Mouse (Mus musculus) embryonic facial prominence, embryonic 15.5 days (tissue): ENCODE measurements at regions not wholly inside any gene's neighbourhood (a gene's known extent, or its start where the extent isn't known, plus 50 kb on each side); places are given as distances from the start of the nearest gene placed in this dataset.
A peak's percentile ranks its signal among the peaks of the same experiment; 100 is the strongest.

Experiments used
- ATAC-seq: fragments of 200-750 bp; cut with Nextera tagmentation; 2 replicates; pipeline ENCODE4 v1.8.0; 2017; ENCODE audit warnings: low read depth, moderate TSS enrichment; ENCODE audit not compliant: insufficient number of reproducible peaks, low FRiP score, low TSS enrichment
- H3K27ac ChIP-seq: fragments of 300-500 bp; sonication (generic); replicated peaks from 2 replicates; pipeline ENCODE4 v1.5.1; 2015; ENCODE audit warnings: mild to moderate bottlenecking, inconsistent platforms
- H3K27me3 ChIP-seq: fragments of 300-500 bp; sonication (generic); 2 replicates; pipeline ENCODE4 v1.6.1; 2015; ENCODE audit warnings: inconsistent platforms
- H3K36me3 ChIP-seq: fragments of 300-500 bp; sonication (generic); 2 replicates; pipeline ENCODE4 v1.6.1; 2015; ENCODE audit warnings: mild to moderate bottlenecking, inconsistent platforms
- H3K4me1 ChIP-seq: fragments of 300-500 bp; sonication (generic); 2 replicates; pipeline ENCODE4 v1.6.1; 2015; ENCODE audit warnings: inconsistent platforms
- H3K4me2 ChIP-seq: fragments of 300-500 bp; sonication (generic); replicated peaks from 2 replicates; pipeline ENCODE4 v1.6.1; 2015; ENCODE audit warnings: mild to moderate bottlenecking, inconsistent platforms
- H3K4me3 ChIP-seq: fragments of 300-500 bp; sonication (generic); replicated peaks from 2 replicates; pipeline ENCODE4 v1.5.1; 2015; ENCODE audit warnings: mild to moderate bottlenecking, inconsistent platforms
- H3K9ac ChIP-seq: fragments of 300-500 bp; sonication (generic); 2 replicates; pipeline ENCODE4 v1.6.1; 2015; ENCODE audit warnings: inconsistent platforms
- H3K9me3 ChIP-seq: fragments of 300-500 bp; sonication (generic); replicated peaks from 2 replicates; pipeline ENCODE4 v1.6.1; 2016; ENCODE audit warnings: inconsistent platforms
- WGBS: fragments of 180-500 bp; shearing (Covaris S2); methylation state at CpG from one replicate; pipeline ENCODE4 v1.1.7; 2015; 5-methylcytosine and 5-hydroxymethylcytosine counted together

GRCm38 (mm10) chr11:8065086-8065485, 599.2 kb downstream of the Tns3 start:
- Histone ChIP-seq H3K9me3 (no peaks in the 10 kb centered on the region), H3K9ac (no peak overlapping the region), H3K4me3 (no peak overlapping the region), H3K4me1 (peaks cover 2% of the 10 kb centered on the region; the same call in 1 of the 2 replicates), H3K36me3 (no peaks in the 10 kb centered on the region), H3K27ac (no peak overlapping the region), H3K27me3 (no peaks in the 10 kb centered on the region), H3K4me2 (no peak overlapping the region)
- ATAC-seq = no peak
- WGBS = 90% methylated on average over 1 of the region's 1 CpGs

- no peaks in the 10 kb centered on the region for H3K9me3 ChIP-seq
- H3K27me3 ChIP-seq = no peaks in the 10 kb centered on the region
- no peak overlapping the region for H3K4me3 ChIP-seq
- no peaks in the 10 kb centered on the region for H3K4me1 ChIP-seq
- ATAC-seq = no peak
- no peak overlapping the region for H3K9ac ChIP-seq
- no peaks in the 10 kb centered on the region for H3K36me3 ChIP-seq
- H3K27ac ChIP-seq = no peak overlapping the region
- no peak overlapping the region for H3K4me2 ChIP-seq
- WGBS = 75% methylated on average over 3 of the region's 3 CpGs
These were observed 602.3 kb downstream of the Tns3 start for GRCm38 (mm10) chr11:8061989-8062388.

GRCm38 (mm10) chr11:8061573-8061972, 602.8 kb downstream of the Tns3 start:
- Histone ChIP-seq H3K36me3 (no peaks in the 10 kb centered on the region), H3K9me3 (no peaks in the 10 kb centered on the region), H3K4me2 (no peak overlapping the region), H3K27me3 (no peaks in the 10 kb centered on the region), H3K4me3 (no peak overlapping the region), H3K9ac (no peak overlapping the region), H3K27ac (no peak overlapping the region), H3K4me1 (no peaks in the 10 kb centered on the region)
- WGBS = 85% methylated on average over 3 of the region's 3 CpGs
- no peak for ATAC-seq

- Histone ChIP-seq H3K4me3 (no peak overlapping the region), H3K4me2 (no peak overlapping the region), H3K27ac (no peak overlapping the region), H3K9me3 (no peaks in the 10 kb centered on the region), H3K36me3 (no peaks in the 10 kb centered on the region), H3K4me1 (0 out of 2 replicates have a peak, but pooled peaks cover 3% of the 10 kb centered on the region), H3K9ac (no peak overlapping the region), H3K27me3 (no peaks in the 10 kb centered on the region)
- no peak for ATAC-seq
- 51% methylated on average over 4 of the region's 4 CpGs for WGBS
These were observed 612.8 kb downstream of the Tns3 start for GRCm38 (mm10) chr11:8051499-8051898.

- 80% methylated on average over 3 of the region's 3 CpGs for WGBS
- no peaks in the 10 kb centered on the region for H3K27me3 ChIP-seq
- H3K9ac ChIP-seq = no peak overlapping the region
- no peak for ATAC-seq
- no peaks in the 10 kb centered on the region for H3K9me3 ChIP-seq
- no peak overlapping the region for H3K4me2 ChIP-seq
- H3K4me1 ChIP-seq = no peaks in the 10 kb centered on the region
- H3K36me3 ChIP-seq = no peaks in the 10 kb centered on the region
- no peak overlapping the region for H3K27ac ChIP-seq
- H3K4me3 ChIP-seq = no peak overlapping the region
These were observed 619.2 kb downstream of the Tns3 start for GRCm38 (mm10) chr11:8045086-8045485.

GRCm38 (mm10) chr11:8030119-8030518, 634.2 kb downstream of the Tns3 start:
- Histone ChIP-seq H3K4me2 (no peak overlapping the region), H3K9me3 (no peaks in the 10 kb centered on the region), H3K27me3 (no peaks in the 10 kb centered on the region), H3K4me3 (no peak overlapping the region), H3K9ac (no peak overlapping the region), H3K36me3 (no peaks in the 10 kb centered on the region), H3K27ac (no peak overlapping the region), H3K4me1 (no peaks in the 10 kb centered on the region)
- WGBS = 65% methylated on average over 2 of the region's 2 CpGs
- ATAC-seq = no peak

GRCm38 (mm10) chr11:8007801-8008200, 656.5 kb downstream of the Tns3 start:
- H3K9me3 ChIP-seq = no peaks in the 10 kb centered on the region
- no peaks in the 10 kb centered on the region for H3K4me1 ChIP-seq
- H3K27me3 ChIP-seq = no peaks in the 10 kb centered on the region
- H3K27ac ChIP-seq = no peak overlapping the region
- H3K4me2 ChIP-seq = no peak overlapping the region
- H3K9ac ChIP-seq = no peak overlapping the region
- no peaks in the 10 kb centered on the region for H3K36me3 ChIP-seq
- no peak for ATAC-seq
- WGBS = 63% methylated on average over 1 of the region's 1 CpGs
- H3K4me3 ChIP-seq = no peak overlapping the region

GRCm38 (mm10) chr11:7981031-7981430, 683.3 kb downstream of the Tns3 start:
- ATAC-seq = no peak
- H3K4me2 ChIP-seq = no peak overlapping the region
- H3K9ac ChIP-seq = no peak overlapping the region
- no peak overlapping the region for H3K27ac ChIP-seq
- H3K4me1 ChIP-seq = 0 out of 2 replicates have a peak, but pooled peaks cover 2% of the 10 kb centered on the region
- no peaks in the 10 kb centered on the region for H3K27me3 ChIP-seq
- no peak overlapping the region for H3K4me3 ChIP-seq
- H3K9me3 ChIP-seq = 0 out of 2 replicates have a peak, but pooled peaks cover 5% of the 10 kb centered on the region
- H3K36me3 ChIP-seq = no peaks in the 10 kb centered on the region

- Histone ChIP-seq H3K36me3 (no peaks in the 10 kb centered on the region), H3K27ac (no peak overlapping the region), H3K9me3 (no peaks in the 10 kb centered on the region), H3K9ac (no peak overlapping the region), H3K4me1 (0 out of 2 replicates have a peak, but pooled peaks cover 5% of the 10 kb centered on the region), H3K4me2 (no peak overlapping the region), H3K27me3 (no peaks in the 10 kb centered on the region), H3K4me3 (no peak overlapping the region)
- ATAC-seq = no peak
- 47% methylated on average over 9 of the region's 9 CpGs for WGBS
These were observed 688.5 kb downstream of the Tns3 start for GRCm38 (mm10) chr11:7975845-7976244.

GRCm38 (mm10) chr11:7949931-7950330, 714.4 kb downstream of the Tns3 start:
- Histone ChIP-seq H3K36me3 (no peaks in the 10 kb centered on the region), H3K9me3 (no peaks in the 10 kb centered on the region), H3K4me1 (no peaks in the 10 kb centered on the region), H3K27ac (peak overlapping the region; percentile 48; the same call in 1 of the 2 replicates), H3K4me2 (no peak overlapping the region), H3K27me3 (no peaks in the 10 kb centered on the region), H3K4me3 (no peak overlapping the region), H3K9ac (no peak overlapping the region)
- no peak for ATAC-seq

- 39% methylated on average over 6 of the region's 6 CpGs for WGBS
- Histone ChIP-seq H3K4me1 (no peaks in the 10 kb centered on the region), H3K4me3 (no peak overlapping the region), H3K36me3 (no peaks in the 10 kb centered on the region), H3K4me2 (no peak overlapping the region), H3K27me3 (no peaks in the 10 kb centered on the region), H3K9ac (no peak overlapping the region), H3K9me3 (no peaks in the 10 kb centered on the region), H3K27ac (peak overlapping the region; percentile 48; the same call in 1 of the 2 replicates)
- ATAC-seq = no peak
These were observed 715.0 kb downstream of the Tns3 start for GRCm38 (mm10) chr11:7949201-7949875.

- Histone ChIP-seq H3K9me3 (no peaks in the 10 kb centered on the region), H3K36me3 (no peaks in the 10 kb centered on the region), H3K27ac (no peak overlapping the region), H3K4me2 (no peak overlapping the region), H3K4me1 (no peaks in the 10 kb centered on the region), H3K27me3 (no peaks in the 10 kb centered on the region), H3K9ac (no peak overlapping the region), H3K4me3 (no peak overlapping the region)
- 71% methylated on average over 5 of the region's 5 CpGs for WGBS
- peak; percentile 34; the same call in 1 of the 2 replicates for ATAC-seq
These were observed 719.3 kb downstream of the Tns3 start for GRCm38 (mm10) chr11:7944956-7945515.
